Mouse (Mus musculus) cerebellum, adult 2 months (tissue): ENCODE measurements at regions not wholly inside any gene's neighbourhood (a gene's known extent, or its start where the extent isn't known, plus 50 kb on each side); places are given as distances from the start of the nearest gene placed in this dataset.

Source experiments
- CTCF ChIP-seq: fragments of 200-500 bp; IDR thresholded peaks from 2 replicates; pipeline ENCODE4 v1.5.1; 2011; ENCODE audit warnings: low read depth, mild to moderate bottlenecking, control low read depth, low read length, moderate library complexity, borderline replicate concordance; ENCODE audit not compliant: insufficient read depth
- POLR2A ChIP-seq: fragments of 200-500 bp; IDR thresholded peaks from 2 replicates; pipeline ENCODE4 v1.6.1; 2011; ENCODE audit warnings: low read length, control low read depth, borderline replicate concordance; ENCODE audit not compliant: insufficient read depth

GRCm38 (mm10) chr1:137543828-137544227, 583.6 kb upstream of the Nr5a2 start:
- no peak for TF ChIP-seq POLR2A
- TF ChIP-seq CTCF = no peak
